Mouse (Mus musculus) cerebellum, adult 11-12 months (tissue): ENCODE data around the gene Nme9.

Experiments
- DNase-seq: peaks from one replicate; pipeline ENCODE4 v3.0.0; 2022

Nme9 gene

DNA sequence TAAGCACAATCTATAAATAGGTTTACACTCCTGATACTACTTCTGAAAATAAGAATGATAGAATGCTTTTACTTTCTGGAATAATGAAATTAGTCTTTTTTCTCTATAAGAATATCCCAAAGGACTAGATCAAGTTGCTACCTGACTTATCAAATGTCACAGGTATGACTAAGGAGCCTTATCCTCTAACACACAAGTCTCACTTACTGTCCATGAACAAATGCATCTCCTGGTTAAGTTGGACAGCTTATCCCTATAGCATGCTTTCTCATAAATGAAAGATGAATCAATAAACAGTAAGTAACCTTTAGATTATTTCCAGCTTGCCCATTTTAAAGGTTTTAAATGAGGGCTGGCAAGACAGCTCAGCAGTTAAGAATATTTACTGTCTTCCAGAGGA is 33.4 kb downstream of the Nme9 start:
- no peak for DNase-seq

DNA sequence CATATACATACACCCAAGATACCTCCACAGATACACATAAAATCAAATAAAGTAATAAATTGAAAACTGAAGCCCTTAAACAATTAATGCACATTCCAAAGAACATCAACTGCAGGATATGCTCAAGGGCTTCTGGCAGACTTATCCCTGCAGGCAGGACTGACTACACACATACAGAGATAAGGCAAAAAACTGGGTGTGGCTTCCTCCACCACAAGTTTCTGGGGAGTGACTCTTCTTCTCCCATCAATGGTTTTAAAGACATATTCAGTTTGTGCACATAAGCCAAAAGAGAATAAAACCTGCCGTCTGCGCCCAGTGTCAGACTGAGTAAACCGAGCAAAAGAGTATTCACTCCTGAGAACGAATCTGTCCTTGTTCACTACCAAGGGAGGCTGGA is 33.9 kb downstream of the Nme9 start:
- no peak for DNase-seq

DNA sequence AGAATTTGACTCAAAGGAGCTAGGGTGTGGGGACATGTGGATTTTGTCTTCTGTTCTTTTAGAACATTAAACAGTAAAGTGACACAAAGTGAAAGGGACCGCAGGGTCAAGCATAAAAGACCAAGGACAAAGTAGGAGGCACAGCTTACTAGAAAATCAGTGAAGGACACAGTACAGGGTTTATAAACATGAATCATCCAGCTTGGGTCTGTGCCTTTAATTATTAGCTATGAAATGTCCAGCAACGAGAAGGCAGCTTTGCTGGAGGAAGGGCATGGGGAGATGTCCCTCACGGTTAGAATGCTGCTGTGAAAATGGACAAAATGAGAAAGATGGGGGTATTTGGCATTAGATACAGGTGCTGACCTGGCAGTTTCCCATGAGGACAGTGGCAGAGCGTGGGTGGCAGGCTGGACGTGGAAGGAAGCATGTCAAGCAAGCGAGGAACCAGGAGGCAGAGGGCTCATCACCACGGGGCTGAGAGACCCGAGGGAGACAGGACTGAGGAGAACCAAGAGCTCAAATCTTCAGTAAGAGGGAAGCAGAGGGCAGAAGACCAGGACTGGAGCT is 35.9 kb downstream of the Nme9 start:
- no peak for DNase-seq

DNA sequence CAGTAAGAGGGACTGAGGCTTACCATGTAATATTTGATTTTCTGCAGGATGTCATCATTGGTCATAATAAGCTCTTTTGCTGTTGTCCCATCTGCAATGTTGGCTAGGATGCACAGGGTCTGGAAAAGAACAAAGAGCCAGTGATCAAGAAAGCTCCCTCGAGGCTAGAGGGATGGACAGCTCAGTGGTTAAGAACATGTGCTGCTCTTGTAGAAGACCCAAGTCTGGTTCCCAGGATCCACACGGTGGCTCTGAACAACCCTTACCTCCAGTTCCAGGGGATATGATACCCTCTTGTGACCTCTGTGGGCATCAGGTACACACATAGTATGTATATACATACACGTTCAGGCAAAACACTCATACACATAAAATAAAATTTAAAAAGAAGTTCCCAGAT is 36.6 kb downstream of the Nme9 start:
- no peak for DNase-seq

GRCm38 (mm10) chr9:99491050-99491449 is 39.8 kb downstream of the Nme9 start:
- no peak for DNase-seq

GRCm38 (mm10) chr9:99492634-99493200 is 41.4 kb downstream of the Nme9 start:
- DNase-seq = no peak

GRCm38 (mm10) chr9:99499336-99499735 is 48.1 kb downstream of the Nme9 start:
- DNase-seq = no peak

GRCm38 (mm10) chr9:99505875-99506274 is 54.6 kb downstream of the Nme9 start:
- DNase-seq = no peak
